Mouse (Mus musculus): Measurements from ENCODE around the gene Rbm42.

Rbm42 gene

GRCm38 (mm10) chr7:30615049-30615760 lies 34.9 kb downstream of the Rbm42 start:
- DNase-seq (ENCODE audit: low spot score), result no peak

GRCm38 (mm10) chr7:30614454-30614853 lies 35.7 kb downstream of the Rbm42 start:
- no peak for DNase-seq (ENCODE audit: low spot score)

- DNase-seq (ENCODE audit: low spot score), result no peak
Measured at GRCm38 (mm10) chr7:30613529-30614112, 36.5 kb downstream of the Rbm42 start.

GRCm38 (mm10) chr7:30612654-30613402 lies 37.3 kb downstream of the Rbm42 start, which contains the start of gene Upk1a:
Gene Upk1a (minus strand): TSS chr7:30612847.
- DNase-seq (ENCODE audit: low spot score), result no peak

- DNase-seq (ENCODE audit: low spot score), result no peak
Measured at GRCm38 (mm10) chr7:30610043-30610442, 40.1 kb downstream of the Rbm42 start.

GRCm38 (mm10) chr7:30608476-30608875 lies 41.6 kb downstream of the Rbm42 start:
- DNase-seq (ENCODE audit: low spot score), result no peak

GRCm38 (mm10) chr7:30607706-30608309 lies 42.3 kb downstream of the Rbm42 start:
- DNase-seq (ENCODE audit: low spot score), result no peak

- DNase-seq (ENCODE audit: low spot score), result no peak
Measured at GRCm38 (mm10) chr7:30604944-30605343, 45.2 kb downstream of the Rbm42 start.

- no peak for DNase-seq (ENCODE audit: low spot score)
Measured at GRCm38 (mm10) chr7:30604424-30604823, 45.7 kb downstream of the Rbm42 start.

GRCm38 (mm10) chr7:30602583-30602982 lies 47.5 kb downstream of the Rbm42 start:
- no peak for DNase-seq (ENCODE audit: low spot score)

GRCm38 (mm10) chr7:30600651-30601050 lies 49.5 kb downstream of the Rbm42 start:
- no peak for DNase-seq (ENCODE audit: low spot score)

- DNase-seq (ENCODE audit: low spot score), result peak; percentile 66
Measured at GRCm38 (mm10) chr7:30599933-30600353, 50.2 kb downstream of the Rbm42 start.

- no peak for DNase-seq (ENCODE audit: low spot score)
Measured at GRCm38 (mm10) chr7:30598786-30599185, 51.3 kb downstream of the Rbm42 start, which contains the start of gene Zbtb32. Gene Zbtb32 (minus strand): TSS chr7:30598909.

- no peak for DNase-seq (ENCODE audit: low spot score)
Measured at GRCm38 (mm10) chr7:30596811-30597210, 53.3 kb downstream of the Rbm42 start.

GRCm38 (mm10) chr7:30596093-30596492 lies 54.0 kb downstream of the Rbm42 start:
- DNase-seq (ENCODE audit: low spot score), result no peak

- DNase-seq (ENCODE audit: low spot score), result no peak
Measured at GRCm38 (mm10) chr7:30594510-30595024, 55.5 kb downstream of the Rbm42 start.

GRCm38 (mm10) chr7:30593579-30594509 lies 56.3 kb downstream of the Rbm42 start:
- no peak for DNase-seq (ENCODE audit: low spot score)

- no peak for DNase-seq (ENCODE audit: low spot score)
Measured at GRCm38 (mm10) chr7:30592772-30593423, 57.2 kb downstream of the Rbm42 start.

GRCm38 (mm10) chr7:30591605-30591951 lies 58.5 kb downstream of the Rbm42 start:
- DNase-seq (ENCODE audit: low spot score), result no peak
